Mouse (Mus musculus) CD8-positive naive resting alpha-beta T cell, adult 57 days (primary cell): ENCODE results near the gene Fndc4. TPM values are rescaled to one million over a fixed set of nuclear protein-coding genes. Genes with fewer than 3 reads are reported as not detected.

Experiments
- total RNA-seq: library from RNA; stranded (reverse); gene quantifications from one replicate; pipeline ENCODE4 v1.2.4, GENCODE M21; 2023

Fndc4 gene
- total RNA-seq: 1.3 TPM

DNA sequence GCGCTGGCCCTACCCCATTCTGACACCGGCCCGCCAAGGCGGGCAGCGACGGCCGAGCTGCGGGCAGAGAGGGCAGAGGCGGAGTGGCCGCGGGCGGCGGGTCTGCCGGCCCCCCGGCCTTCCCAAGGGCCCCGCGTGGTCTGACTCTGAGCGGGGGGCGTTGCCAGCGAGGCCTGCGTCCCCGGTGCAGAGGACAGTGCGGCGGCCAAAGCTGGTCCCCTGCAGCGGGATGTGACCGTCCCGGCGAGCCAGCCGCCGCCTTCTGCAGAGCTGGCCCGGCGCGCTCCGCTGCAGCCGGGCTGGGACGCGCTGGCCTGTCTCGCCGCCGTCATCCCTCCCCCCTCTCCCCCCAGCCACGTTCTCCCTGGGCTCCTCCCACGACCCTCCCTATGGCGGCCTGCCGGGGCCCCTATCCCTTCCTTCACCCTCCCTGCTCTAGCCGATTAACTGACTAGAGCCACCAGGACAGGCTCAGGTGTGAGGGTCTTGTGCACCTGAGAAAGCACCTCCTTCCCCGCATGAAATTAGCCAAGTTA is at the start of gene Fndc4:
Fndc4 (minus strand) TSS at position 475 of the 536 bp plus-strand sequence.

GRCm38 (mm10) chr5:31297047-31297757 is 1.3 kb upstream of the Fndc4 start, which contains the start of gene Gckr:
Gckr (plus strand) TSS chr5:31297443.

DNA sequence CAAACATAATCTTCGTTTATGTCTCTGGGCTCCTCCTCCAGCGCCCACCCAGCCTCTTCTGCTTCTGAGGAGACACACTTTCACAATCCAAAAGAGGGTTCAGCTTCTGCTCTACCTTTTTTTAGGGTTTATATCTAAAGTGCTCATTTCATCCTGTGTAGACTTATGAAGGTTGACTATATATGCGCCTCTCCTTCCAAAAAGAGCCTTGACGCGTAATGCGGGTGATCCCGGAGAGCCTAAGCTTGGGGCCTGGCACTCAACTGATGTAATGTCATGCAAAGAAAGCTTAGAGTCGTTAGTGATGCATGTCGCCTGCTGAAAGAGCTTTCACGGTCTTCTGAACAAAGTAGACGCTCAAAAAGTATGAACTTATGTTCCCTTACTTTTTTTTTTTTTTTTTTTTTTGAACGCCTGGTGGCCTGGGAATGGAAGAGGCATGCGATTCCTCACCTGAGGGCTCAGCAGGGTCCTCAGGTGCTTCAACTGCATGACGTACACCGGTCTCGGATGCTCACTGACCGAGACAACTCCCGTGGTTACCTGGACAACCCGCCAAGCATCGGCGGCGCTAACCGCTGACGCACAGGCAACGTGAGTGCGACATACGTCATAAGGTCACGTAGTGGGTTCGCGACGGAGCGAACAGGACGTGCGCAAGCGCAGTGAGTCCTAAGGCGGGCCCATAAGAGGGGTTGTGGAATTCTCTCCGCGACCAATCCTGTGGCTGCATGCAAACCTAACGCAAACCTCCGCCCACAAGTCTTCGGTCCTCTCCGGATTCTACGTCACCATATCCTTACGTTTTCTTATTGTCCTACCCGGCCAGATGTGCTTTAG is 5.1 kb downstream of the Fndc4 start, which contains the start of gene Ift172:
Ift172 (minus strand) TSS at position 596 of the 840 bp plus-strand sequence.

DNA sequence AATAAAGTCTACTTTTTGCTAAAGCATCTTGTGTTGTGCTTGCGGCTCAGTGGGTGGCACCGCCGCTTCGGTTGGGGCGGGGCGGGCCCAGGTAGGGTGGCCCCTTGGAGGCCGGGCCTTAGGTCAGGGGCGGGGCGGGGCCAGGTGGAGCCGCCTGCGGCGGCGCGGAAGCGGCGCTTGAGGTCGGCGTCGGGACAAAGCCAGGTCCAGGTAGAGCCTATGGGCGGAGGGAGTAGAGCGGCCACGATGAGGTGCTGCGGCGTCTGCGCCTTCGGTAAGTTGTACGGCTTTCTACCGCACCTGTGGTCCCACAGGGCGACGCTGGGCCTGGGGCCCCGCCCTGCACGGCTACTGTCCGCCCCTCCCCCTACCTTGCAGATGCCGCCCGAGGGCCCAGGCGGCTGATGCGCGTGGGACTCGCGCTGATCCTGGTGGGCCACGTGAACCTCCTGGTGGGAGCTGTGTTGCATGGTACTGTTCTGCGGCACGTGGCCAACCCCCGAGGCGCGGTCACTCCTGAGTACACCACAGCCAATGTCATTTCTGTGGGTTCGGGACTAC is 44.3 kb downstream of the Fndc4 start, which contains the start of gene Krtcap3:
Krtcap3 (plus strand) TSS at position 151 of the 561 bp plus-strand sequence.

Other genes with a start within 250 kb of the Fndc4 start
- gene Atraid, start 247.8 kb downstream of the Fndc4 start, total RNA-seq: 26.5 TPM
- gene Slc5a6, start 247.2 kb downstream of the Fndc4 start, total RNA-seq: 8.3 TPM
- 53.8 TPM for gene Cad, start 241.3 kb downstream of the Fndc4 start, total RNA-seq
- not detected for gene Dnajc5g, start 189.8 kb downstream of the Fndc4 start, total RNA-seq
- gene Slc30a3, start 187.8 kb downstream of the Fndc4 start, total RNA-seq: not detected
- not detected for gene Trim54, start 179.4 kb downstream of the Fndc4 start, total RNA-seq
- gene Ucn, start 157.3 kb downstream of the Fndc4 start, total RNA-seq: not detected
- gene Mpv17, start 141.8 kb downstream of the Fndc4 start, total RNA-seq: 16.1 TPM
- gene Gm29609, start 116.2 kb downstream of the Fndc4 start, total RNA-seq: 2.9 TPM
- gene Gtf3c2, start 115.9 kb downstream of the Fndc4 start, total RNA-seq: 166 TPM
- gene Snx17, start 102.9 kb downstream of the Fndc4 start, total RNA-seq: 57.0 TPM
- gene Eif2b4, start 102.7 kb downstream of the Fndc4 start, total RNA-seq: 43.7 TPM
- 21.2 TPM for gene Zfp513, start 93.8 kb downstream of the Fndc4 start, total RNA-seq
- 153 TPM for gene Ppm1g, start 75.4 kb downstream of the Fndc4 start, total RNA-seq
- gene Nrbp1, start 55.2 kb downstream of the Fndc4 start, total RNA-seq: 150 TPM
- gene Gm9970, start 54.8 kb downstream of the Fndc4 start, total RNA-seq: not detected
- 25.8 TPM for gene Krtcap3, start 44.4 kb downstream of the Fndc4 start, total RNA-seq
- 16.6 TPM for gene Ift172, start 5.0 kb downstream of the Fndc4 start, total RNA-seq
- not detected for gene Gckr, start 1.4 kb upstream of the Fndc4 start, total RNA-seq
- 37.4 TPM for gene Zfp512, start 156.4 kb upstream of the Fndc4 start, total RNA-seq
- 0.92 TPM for gene 4930548H24Rik, start 189.7 kb upstream of the Fndc4 start, total RNA-seq
- gene Gpn1, start 198.7 kb upstream of the Fndc4 start, total RNA-seq: 51.4 TPM
- gene Slc4a1ap, start 230.9 kb upstream of the Fndc4 start, total RNA-seq: 70.5 TPM
- 25.7 TPM for gene Supt7l, start 231.7 kb upstream of the Fndc4 start, total RNA-seq